Mouse (Mus musculus) liver, adult 2 months (tissue): ENCODE results near the gene Prex1. TPM values are rescaled to one million over a fixed set of nuclear protein-coding genes. Genes with fewer than 3 reads are reported as not detected.

ENCODE experiments used
- DNase-seq: peaks from one replicate; pipeline ENCODE4 v3.0.0-alpha.2; 2011; ENCODE audit warnings: low read depth, low spot score; ENCODE audit errors: extremely low read depth
- H3K27ac ChIP-seq: fragments of 200-500 bp; replicated peaks from 2 replicates; pipeline ENCODE4 v1.5.1; 2012; ENCODE audit warnings: low read depth, mild to moderate bottlenecking, control low read depth, inconsistent platforms, low read length; ENCODE audit not compliant: insufficient read depth
- H3K27me3 ChIP-seq: fragments of 200-500 bp; 2 replicates; pipeline ENCODE4 v1.6.1; 2012; ENCODE audit warnings: mild to moderate bottlenecking, moderate library complexity, low read length, inconsistent platforms; ENCODE audit not compliant: control insufficient read depth, insufficient read depth
- H3K36me3 ChIP-seq: fragments of 200-500 bp; 2 replicates; pipeline ENCODE4 v1.6.1; 2012; ENCODE audit warnings: low read length, inconsistent platforms; ENCODE audit not compliant: control insufficient read depth, insufficient read depth
- H3K4me1 ChIP-seq: fragments of 200-500 bp; 2 replicates; pipeline ENCODE4 v1.6.1; 2011; ENCODE audit warnings: low read length; ENCODE audit not compliant: control insufficient read depth, insufficient read depth
- H3K4me3 ChIP-seq: fragments of 200-500 bp; 2 replicates; pipeline ENCODE4 v1.5.1; 2011; ENCODE audit warnings: low read depth, mild to moderate bottlenecking, control low read depth, low read length, moderate library complexity; ENCODE audit not compliant: insufficient read depth
- H3K79me2 ChIP-seq: fragments of 200-500 bp; 2 replicates; pipeline ENCODE4 v1.6.1; 2012; ENCODE audit warnings: inconsistent platforms, mild to moderate bottlenecking, low read length, moderate library complexity; ENCODE audit not compliant: control insufficient read depth, insufficient read depth
- H3K9ac ChIP-seq: fragments of 200-500 bp; 2 replicates; pipeline ENCODE4 v1.6.1; 2012; ENCODE audit warnings: low read depth, mild to moderate bottlenecking, control low read depth, inconsistent platforms, low read length
- CTCF ChIP-seq: fragments of 200-500 bp; IDR thresholded peaks from 2 replicates; pipeline ENCODE4 v1.5.1; 2011; ENCODE audit warnings: low read depth, low read length, control low read depth
- POLR2A ChIP-seq: fragments of 200-500 bp; IDR thresholded peaks from 2 replicates; pipeline ENCODE4 v1.6.1; 2011; ENCODE audit warnings: low read length, control low read depth; ENCODE audit not compliant: insufficient read depth; ENCODE audit errors: extremely low read depth
- WGBS: fragments of 180-500 bp; shearing (Covaris S2); methylation state at CpG from one replicate; pipeline ENCODE4 v1.1.7; 2018; 5-methylcytosine and 5-hydroxymethylcytosine counted together
- polyA plus RNA-seq: library from polyadenylated mRNA; depleted of rRNA; stranded (reverse); fragments of >200 nt; gene quantifications from 2 replicates; pipeline ENCODE4 v1.2.3, GENCODE M21; 2012
- total RNA-seq: library from RNA; depleted of rRNA; stranded (reverse); fragments of >200 nt; gene quantifications from 2 replicates; pipeline ENCODE4 v1.2.3, GENCODE M21; 2014

Gene Prex1
- total and polyA plus RNA-seq, 2 experiments: 2.0 to 5.6 TPM

DNA sequence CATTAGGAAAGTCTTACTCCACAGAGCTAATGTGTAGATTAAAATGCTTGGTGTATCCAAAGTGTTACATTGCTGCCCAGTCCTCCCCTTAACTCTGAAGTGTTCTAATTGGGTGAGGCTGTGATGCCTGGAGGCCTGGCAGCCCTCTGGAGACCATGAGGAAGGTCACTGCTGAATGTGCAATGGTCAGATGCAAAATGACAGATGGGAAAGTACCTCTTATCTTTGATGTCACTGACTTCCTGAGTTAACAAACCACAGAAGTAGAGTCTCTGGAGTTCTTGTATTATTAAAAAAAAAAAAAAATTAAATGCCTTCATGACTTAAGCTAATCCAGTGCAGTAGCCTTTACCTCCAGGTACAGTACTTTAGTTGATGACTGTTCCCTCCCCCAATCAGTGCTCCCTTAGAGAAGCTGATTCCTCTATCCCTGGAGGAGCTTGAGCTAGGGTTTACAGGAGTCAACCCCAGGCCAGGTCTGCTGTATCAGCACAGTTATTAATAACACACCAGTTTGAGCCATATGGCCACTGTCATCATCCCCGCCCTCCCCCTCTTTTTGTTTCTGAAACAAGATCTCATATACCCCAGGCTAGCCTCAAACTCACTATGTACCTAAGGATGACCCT, 5.8 kb upstream of the Prex1 start:
- Histone ChIP-seq H3K9ac (no peak overlapping the region), H3K27ac (no peak overlapping the region), H3K4me3 (no peak overlapping the region), H3K4me1 (no peaks in the 10 kb centered on the region; the same call in 1 of the 2 replicates), H3K27me3 (no peaks in the 10 kb centered on the region), H3K36me3 (no peaks in the 10 kb centered on the region), H3K79me2 (no peaks in the 10 kb centered on the region)
- TF ChIP-seq POLR2A (no peak), CTCF (no peak)
- DNase-seq: no peak
- WGBS: 100% methylated on average over 1 of the region's 1 CpGs

DNA sequence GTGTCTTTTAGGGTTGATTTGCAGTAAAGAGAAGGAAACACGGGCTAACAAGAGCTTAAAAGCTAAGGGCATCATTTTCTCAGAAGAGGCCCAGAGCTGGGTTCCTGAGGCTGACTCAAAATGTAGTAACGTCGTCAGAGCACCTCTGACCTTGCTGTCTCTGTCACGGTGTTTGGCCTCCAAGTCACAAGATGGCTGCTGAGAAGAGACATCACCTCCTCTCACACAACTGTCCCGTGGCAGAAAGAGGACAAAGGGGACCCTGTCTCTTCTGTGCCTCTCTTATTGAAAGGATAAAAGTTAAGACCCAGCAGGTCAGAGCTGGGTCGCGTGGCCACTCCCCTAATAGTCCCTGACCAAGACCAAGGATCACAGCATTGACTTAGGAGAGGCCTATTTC, 2.4 kb upstream of the Prex1 start:
- no peaks in the 10 kb centered on the region for H3K79me2 ChIP-seq
- WGBS: 89% methylated on average over 7 of the region's 7 CpGs
- no peak overlapping the region for H3K27ac ChIP-seq
- H3K9ac ChIP-seq: no peak overlapping the region
- no peak for DNase-seq
- H3K36me3 ChIP-seq: no peaks in the 10 kb centered on the region
- H3K4me3 ChIP-seq: no peak overlapping the region
- H3K4me1 ChIP-seq: no peaks in the 10 kb centered on the region; the same call in 1 of the 2 replicates
- no peaks in the 10 kb centered on the region for H3K27me3 ChIP-seq
- TF ChIP-seq POLR2A: no peak
- TF ChIP-seq CTCF: no peak

DNA sequence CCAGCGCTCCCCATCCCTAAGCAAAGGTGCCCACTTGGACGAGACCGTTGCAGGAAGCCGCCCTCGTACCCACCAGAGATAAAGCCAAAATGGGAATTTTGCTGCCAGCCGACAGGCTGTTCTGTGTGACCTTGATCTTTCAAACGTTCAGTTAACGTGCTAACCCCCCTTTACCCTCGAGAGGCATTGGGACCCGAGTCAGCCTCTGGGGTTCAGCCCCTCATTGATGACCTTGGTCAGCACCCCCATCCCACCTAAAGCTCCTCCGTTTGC, 731 bp upstream of the Prex1 start:
- H3K27me3 ChIP-seq: no peaks in the 10 kb centered on the region
- no peaks in the 10 kb centered on the region; the same call in 1 of the 2 replicates for H3K4me1 ChIP-seq
- H3K9ac ChIP-seq: peak overlapping the region; percentile 58; the same call in 1 of the 2 replicates
- DNase-seq: no peak
- WGBS: 8% methylated on average over 11 of the region's 11 CpGs
- peak overlapping the region; percentile 55 for H3K4me3 ChIP-seq
- H3K36me3 ChIP-seq: no peaks in the 10 kb centered on the region
- no peak overlapping the region for H3K27ac ChIP-seq
- no peaks in the 10 kb centered on the region for H3K79me2 ChIP-seq
- no peak for TF ChIP-seq POLR2A
- no peak for TF ChIP-seq CTCF

DNA sequence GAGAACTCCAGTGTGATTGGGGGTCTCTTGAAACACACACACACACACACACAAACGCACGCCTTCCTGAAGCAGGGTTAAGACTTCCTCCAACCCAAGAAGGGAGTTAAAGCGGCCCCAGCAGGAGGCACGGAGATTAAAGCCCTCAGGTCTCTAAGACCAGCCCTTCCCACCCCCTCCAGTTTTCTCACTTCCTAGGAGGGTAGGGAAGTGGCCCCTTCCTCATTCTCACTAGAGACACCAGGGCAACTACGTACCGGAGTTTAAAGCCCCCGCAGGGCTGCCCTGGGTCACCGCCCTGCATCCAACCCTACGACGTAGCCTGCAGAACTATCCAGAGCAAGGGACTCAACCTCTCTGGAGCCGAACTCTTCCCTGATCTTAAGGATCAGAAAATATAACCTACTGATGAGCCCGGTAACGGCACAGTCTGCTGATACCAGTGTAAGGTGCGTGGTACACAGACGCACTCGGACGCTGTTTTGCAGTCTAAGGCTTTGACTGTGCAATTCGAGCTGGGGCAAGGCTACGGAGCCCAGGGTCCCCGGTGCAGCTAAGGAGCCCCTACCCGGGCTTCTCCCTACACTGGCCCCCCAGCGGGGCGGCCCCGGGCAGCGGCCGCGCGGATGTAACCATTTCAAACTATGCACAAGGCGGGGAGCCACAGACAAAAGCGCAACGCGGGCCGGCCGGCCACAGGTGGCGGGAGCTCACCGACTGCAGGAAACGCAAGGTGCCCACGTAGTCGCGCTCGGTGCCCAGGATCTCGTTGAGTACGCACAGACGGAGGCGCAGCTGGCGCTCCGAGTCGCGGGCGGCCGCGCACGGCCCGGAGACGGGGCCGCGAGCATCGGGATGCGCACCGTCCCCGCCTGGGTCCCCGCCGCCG, 587 bp downstream of the Prex1 start:
- WGBS: 4% methylated on average over 64 of the region's 64 CpGs
- peak overlapping the region; percentile 13; the same call in 1 of the 2 replicates for H3K27ac ChIP-seq
- DNase-seq: no peak
- peak overlapping the region; percentile 87 for H3K9ac ChIP-seq
- no peaks in the 10 kb centered on the region for H3K4me1 ChIP-seq
- H3K79me2 ChIP-seq: no peaks in the 10 kb centered on the region
- no peak for TF ChIP-seq POLR2A
- no peak for TF ChIP-seq CTCF
- no peaks in the 10 kb centered on the region for H3K27me3 ChIP-seq
- H3K4me3 ChIP-seq: peak overlapping the region; percentile 83
- H3K36me3 ChIP-seq: no peaks in the 10 kb centered on the region

DNA sequence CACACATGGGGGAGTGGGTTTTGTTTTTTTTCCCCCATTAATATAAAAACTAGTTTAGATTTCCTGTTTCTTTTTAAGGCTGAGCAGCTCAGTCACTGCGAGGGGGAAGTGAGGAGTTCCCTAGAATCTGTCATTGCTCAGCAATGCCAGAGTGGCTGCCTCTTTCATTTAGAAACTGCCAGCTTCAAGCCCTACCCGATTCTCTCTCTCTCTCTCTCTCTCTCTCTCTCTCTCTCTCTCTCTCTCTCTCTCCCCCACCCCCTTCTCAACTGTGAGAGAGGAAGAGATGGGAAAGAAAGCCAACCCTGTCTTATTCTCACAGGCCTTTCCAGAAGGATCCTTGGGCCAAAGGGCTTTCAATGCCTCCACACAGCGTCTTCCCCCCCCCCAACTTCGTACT, 1.3 kb downstream of the Prex1 start:
- H3K4me1 ChIP-seq: no peaks in the 10 kb centered on the region
- 12% methylated on average over 4 of the region's 4 CpGs for WGBS

More for the DNA sequence above, 1.3 kb downstream of the Prex1 start:
- H3K79me2 ChIP-seq: no peaks in the 10 kb centered on the region
- no peak overlapping the region for H3K9ac ChIP-seq
- DNase-seq: no peak
- H3K36me3 ChIP-seq: no peaks in the 10 kb centered on the region
- no peaks in the 10 kb centered on the region for H3K27me3 ChIP-seq
- peak overlapping the region; percentile 11; the same call in 1 of the 2 replicates for H3K4me3 ChIP-seq
- H3K27ac ChIP-seq: no peak overlapping the region
- TF ChIP-seq CTCF (no peak), POLR2A (no peak)
